Mouse (Mus musculus) monocyte, adult 5-6 weeks (primary cell): ENCODE measurements around the gene Nicn1. TPM values are rescaled to one million over a fixed set of nuclear protein-coding genes. Genes with fewer than 3 reads are reported as not detected.
"Not testable (repeated sequence)": the region's sequence is repeated elsewhere in the genome, so short reads cannot be mapped to it uniquely, and the experiment has no call there.

Experiments
- ATAC-seq: fragments of 153-309, 156-312 bp; replicated peaks from 2 replicates; pipeline ENCODE4 v1.8.0; 2017; ENCODE audit warnings: mild to moderate bottlenecking; ENCODE audit not compliant: low TSS enrichment, insufficient number of reproducible peaks, severe bottlenecking, poor library complexity, low FRiP score
- total RNA-seq: library from RNA; stranded (forward); fragments of 200-1000, 200-491, 200-594 nt; gene quantifications from 3 replicates; pipeline ENCODE4 v1.2.3, GENCODE M21; 2017

The Nicn1 gene
- total RNA-seq, 1 experiment from 2014 or later: 1.9 TPM

DNA sequence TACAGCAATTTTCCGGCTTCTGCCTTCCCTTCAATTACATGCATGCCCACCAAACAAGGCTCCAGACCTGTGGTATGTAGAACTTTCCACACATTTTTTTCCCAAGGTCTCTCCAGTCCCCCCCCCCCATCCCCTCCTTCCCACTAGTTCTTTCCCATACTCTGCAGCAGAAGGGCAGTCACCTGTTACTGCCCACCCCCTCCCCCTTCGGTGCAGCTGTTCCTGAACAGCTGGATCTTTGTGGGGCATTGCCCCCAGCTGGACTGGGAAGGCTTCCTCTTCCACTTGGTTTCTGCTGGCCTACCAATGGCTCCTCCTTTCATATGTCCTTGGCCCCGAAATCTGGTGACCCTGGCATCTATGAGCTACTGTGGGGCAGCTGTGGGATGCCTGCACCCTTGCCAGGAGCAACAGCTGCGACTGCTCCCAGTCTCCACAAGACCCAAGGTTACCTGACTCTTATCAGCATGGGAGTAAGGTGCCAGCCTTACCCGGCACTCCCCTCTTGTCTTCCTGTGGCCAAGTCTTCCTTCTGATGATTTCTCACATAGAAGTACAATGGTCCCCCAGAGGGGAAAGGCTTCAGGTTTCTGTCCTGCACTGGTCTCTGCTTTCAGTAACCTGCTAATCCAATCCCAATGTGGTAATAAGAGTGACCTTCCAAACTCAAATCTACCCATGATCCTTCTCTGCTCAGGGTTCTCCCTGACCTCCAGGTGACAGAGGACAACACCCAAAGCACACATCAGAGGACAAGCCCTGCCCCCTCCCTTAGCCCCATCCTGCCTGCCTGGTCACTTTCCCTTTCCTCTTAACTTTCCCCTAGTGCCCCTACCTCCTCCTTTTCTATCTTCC is 15.5 kb upstream of the Nicn1 start:
- no peak for ATAC-seq

DNA sequence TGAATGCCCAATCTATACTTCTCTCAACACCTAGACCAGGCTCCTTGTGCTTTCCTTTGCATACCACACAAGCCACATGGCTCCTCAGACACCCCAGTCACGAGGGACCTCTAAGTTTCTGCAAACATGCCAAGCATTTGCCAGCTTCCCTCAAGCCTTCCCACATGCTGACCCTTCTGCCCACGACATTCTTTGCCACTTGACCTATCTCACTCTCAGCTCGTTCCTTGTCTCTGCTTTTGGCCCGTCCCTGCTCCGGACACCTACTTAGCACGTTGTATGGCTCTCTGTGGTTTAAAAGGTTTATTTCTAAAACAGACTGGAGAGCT is 14.9 kb upstream of the Nicn1 start:
- no peak for ATAC-seq

DNA sequence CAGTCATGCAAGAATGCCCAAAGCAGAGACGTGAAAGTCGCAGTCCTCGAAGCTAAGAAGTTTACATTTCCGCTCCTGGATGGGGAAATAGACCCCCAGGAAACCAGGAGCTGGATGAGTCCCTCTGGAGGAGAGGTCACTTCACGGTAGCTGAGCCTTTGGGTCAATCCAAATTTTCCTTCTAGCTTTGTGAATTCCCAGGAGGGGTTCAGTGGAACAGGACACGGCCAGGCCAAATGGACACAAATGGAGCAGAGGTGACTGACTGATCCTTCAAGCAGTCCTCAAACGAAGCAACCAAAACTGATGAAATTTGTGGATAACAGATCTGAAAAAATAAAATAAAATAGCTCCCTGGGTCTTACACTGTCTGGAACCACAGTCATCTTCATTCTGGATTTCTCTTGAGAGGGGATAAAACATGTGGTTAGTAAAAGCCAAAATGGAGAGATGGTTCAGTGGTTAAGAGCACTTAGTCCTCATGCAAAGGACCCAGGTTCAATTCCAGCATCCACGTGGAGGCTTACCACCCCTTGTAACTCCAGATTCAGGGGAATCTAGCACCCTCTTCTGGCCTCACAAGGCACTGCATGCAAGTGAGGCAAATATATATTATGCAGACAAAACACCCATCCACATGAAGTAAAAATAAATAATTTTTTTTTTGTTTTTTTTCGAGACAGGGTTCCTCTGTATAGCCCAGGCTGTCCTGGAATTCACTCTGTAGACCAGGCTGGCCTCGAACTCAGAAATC is 11.4 kb upstream of the Nicn1 start:
- ATAC-seq: peak; percentile 56; the same call in 1 of the 2 replicates

DNA sequence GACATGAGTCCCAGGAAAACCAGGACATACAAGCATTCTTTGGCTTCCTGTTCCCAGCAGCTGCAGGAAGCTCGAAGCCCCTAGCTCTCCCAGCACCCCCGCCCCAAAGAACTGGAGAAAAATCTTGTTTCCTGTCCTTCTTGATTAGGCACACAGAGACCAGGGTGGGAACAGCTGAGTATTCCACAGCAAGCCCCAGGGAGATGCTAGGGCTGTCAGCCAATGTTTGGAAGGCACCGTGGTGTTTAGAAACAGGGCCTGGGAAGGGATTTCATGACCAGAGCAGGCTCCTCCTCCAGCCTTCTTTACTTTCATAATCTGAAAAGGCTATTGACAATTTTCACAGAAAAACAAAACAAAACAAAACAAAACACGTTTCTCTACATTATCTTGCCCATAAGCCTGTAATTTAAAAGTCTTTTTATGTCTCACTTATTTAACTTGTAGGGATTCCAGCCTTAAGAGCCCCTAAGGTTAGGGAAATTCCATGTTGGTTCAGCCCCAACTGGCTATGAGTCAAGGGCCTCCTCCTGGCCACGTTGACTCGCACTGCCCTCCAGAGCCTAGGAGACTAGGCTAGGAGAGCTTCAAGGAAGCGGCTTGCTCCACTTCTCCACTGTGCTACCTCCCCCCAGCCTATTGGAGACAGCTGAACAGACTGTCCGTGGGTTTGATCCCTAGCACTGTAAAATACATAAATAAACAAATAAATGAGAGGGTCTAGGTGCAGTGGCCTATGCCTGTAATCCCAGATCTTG is 10.0 kb upstream of the Nicn1 start:
- no peak for ATAC-seq

DNA sequence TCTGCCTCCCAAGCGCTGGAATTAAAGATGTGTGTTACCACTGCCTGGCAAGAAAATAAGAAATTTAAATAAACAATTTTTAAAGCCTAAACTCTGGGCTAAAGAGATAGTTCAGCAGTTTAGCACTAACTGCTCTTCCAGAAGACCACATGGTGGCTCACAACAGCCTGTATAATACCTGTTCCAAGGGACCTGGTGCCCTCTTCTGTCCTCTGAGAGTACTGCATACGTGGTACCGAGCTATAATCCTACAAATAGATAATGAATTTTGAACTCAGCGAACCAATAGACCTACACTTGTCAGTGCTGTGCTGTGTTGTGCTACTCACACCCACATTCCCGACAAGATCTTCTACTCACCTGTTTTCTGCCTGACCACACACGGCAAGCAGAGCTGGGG is 5.8 kb upstream of the Nicn1 start:
- peak; percentile 98 for ATAC-seq

DNA sequence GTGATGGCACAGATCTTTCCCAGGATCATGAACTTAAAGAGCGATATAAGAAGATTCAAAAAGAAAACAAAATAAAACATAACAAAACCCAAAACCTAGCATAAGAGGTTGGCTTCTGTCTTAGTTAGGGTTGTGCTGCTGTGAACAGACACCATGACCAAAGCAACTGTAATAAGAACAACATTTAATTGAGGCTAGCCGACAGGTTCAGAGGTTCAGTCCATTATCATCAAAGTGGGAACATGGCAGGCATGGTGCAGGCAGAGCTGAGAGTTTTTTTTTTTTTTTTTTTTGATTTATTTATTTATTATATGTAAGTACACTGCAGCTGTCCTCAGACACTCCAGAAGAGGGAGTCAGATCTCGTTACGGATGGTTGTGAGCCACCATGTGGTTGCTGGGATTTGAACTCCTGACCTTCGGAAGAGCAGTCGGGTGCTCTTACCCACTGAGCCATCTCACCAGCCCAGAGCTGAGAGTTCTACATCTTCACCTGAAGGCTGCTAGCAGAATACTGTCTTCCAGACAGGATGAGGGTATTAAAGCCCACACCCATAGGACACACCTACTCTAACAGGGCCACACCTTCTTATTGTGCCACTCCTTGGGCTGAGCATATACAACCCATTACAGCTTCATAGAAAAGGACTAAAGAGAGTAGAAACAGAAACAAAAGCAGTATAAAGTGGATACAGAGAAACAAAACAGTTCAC is 2.5 kb upstream of the Nicn1 start:
- not testable (repeated sequence) for ATAC-seq

DNA sequence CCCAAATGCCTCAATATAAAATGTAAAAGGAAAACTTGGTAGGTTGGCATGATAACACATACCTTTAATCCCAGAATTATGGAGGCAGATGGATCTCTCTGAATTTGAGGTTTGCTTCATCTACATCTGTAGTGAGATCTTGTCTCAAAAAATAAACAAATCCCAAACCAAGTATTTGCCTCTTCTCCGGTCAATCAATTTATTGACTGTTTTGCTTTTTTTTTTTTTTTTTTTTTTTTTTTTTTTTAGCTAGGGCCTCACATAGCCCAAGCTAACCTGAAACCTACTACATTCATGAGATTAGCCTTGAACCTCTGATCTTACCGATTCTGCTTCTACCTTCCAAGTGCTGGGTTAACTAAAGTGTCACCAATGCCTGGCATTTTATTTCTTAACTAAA is 882 bp upstream of the Nicn1 start:
- no peak for ATAC-seq

DNA sequence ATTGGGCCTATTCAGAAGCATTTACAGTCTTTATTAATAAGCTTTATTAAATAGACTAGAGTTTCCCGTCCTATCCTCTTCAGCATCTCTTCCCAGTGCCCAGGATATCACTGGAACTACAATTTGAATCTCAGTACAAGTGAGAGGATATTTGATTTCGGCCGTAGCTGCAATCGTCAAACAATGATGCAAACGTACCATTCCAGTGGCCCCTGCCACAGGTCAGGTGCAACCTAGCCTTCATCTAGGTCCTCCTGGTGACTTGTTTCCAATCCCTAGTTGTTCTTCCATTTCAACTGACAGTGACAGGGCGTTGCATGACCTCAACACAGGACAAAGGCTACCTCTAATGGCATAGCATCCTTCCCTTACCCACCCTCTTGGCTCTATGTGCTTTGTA is 544 bp downstream of the Nicn1 start:
- no peak for ATAC-seq

DNA sequence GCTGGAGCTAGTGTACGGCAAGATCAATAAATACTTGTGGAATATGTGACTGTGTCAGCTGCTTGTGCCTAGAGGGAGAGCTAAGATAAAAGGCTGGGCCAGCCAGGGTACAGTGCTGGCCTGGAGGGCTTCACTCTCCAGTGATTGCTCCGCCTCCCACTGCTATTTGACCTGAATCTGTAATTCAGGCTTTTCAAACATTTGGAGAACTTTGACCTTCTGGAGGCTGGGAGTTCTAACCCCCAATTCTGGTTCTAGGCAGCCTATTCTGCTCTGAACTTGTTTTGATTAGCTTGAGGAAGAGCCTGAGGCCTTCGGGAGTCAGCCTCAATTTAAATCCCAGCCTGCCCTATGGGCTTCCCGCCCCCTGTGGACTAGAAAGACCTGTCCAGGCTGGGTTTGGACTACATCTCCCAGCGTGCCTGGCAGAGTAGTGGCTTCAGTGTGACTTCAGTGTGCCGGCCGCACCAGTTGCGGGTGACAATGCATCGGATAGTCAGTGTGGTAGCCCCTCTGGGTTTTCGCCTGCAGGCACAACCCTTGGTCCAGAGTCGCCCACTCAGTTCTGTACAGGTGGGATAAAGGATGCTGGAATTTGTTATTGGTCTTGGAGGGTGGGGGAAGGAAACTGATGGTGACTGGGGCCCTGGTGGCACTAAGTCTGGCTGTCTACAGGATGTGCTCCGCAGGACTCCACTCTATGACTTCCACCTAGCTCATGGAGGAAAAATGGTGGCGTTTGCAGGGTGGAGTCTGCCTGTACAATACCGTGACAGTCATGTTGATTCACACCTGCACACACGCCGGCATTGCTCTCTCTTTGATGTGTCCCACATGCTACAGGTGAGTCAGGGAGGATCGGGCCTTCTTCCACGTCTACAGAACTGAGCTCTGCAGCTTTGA is 6.5 kb downstream of the Nicn1 start, which contains the start of gene Amt:
Gene Amt (plus strand): TSS at position 401 of the 903 bp plus-strand sequence.
- ATAC-seq: no peak

DNA sequence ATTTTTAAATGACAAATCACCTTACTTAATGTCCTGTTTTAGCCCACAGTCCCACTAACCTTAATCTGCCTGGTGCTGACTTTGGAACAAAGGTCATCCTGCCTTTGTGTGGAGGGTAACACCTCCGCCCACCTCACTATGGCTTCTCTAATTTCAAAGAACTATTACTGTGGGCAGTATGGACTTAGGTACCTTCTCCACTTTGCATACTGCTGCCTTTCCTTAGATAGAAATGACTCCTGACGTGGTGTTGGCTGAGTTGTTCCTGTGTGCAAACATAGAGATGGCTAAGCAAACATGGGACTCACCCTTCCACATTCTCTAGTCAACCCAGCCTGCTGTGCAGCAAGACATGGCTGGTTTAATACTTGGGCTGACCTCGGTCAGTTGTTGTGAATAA is 11.6 kb downstream of the Nicn1 start:
- no peak for ATAC-seq

DNA sequence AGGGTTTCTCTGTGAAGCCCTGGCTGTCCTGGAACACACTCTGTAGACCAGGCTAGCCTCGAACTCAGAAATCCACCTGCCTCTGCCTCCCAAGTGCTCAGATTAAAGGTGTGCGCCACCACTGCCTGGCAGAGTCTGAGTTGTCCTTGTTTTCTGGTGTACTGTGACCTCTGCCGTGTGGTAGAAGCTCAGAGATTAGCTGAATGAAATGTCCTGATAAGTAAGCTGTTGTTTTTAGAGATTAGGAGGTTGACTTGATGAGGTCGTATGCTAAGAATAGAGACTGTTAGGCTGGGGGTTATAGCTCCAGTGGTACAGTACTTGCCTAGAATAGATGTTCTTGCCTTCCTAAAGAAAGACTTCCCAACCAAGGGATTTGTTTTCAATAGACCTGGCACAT is 14.5 kb downstream of the Nicn1 start:
- no peak for ATAC-seq

DNA sequence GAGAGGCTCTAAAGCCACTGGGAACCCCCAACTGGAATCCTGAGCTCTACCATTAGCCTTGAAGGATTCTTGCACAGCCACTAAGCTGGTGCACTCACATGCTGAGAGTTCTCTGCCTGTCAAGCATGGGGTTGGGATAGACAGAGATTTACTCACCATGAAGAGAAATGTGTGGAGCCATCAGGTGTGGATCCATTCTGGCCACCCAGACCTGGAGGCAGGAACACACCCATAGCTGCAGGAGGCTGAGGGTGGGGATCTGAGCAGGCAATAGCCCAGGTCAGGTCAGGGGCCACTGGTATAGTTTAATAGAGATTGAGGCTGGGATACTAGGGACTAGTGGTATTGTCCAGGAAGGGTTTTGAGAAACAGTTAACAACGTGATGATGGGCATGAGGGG is 14.9 kb downstream of the Nicn1 start:
- ATAC-seq: 0 out of 2 replicates have a peak, but pooled peaks have one; percentile 1

DNA sequence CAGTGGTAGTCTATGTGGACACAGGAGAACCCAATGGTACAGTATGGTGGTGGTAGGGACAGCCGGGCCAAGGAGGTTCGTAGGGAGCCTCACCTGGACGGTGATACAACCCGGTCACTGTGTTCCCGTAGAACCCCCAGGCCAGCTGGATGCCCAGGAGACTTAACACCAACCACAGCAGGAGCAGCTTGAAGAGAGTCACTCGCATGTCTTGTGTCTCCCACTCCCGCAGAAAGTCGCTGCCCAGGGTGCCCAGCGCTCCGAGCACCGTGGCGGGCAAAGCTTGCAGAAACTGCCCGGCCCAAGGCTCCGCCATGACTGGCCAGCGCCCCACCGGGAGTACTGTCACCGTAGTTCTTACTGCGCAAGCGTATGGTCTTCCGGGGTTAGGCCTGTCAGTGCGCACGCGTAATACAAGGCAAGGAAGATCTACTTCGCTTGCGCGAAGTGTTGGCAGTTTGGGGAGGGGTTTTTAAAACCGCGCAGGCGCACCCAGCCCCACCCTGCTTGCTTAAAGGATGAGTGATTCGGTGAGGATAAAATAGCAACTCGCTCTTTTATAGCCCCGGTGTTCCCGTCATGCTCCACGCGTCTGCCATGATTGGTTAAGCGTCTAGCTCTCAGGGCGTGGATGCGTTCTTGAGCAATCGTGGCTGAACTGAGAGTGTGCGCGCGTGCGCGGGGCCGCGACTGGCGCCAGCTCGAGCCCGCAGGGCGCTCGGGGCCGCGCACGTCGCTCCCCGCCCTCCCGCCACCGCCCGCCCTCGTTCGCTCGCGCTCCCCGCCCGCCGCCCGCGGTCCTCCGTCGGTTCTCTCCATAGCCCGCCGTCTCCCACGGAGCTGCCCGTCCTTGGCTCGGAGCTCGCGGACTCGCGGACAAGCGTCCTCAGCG is 15.6 kb downstream of the Nicn1 start, which contains the start of the genes Rhoa and Tcta:
Gene Rhoa (plus strand): TSS at position 501 of the 892 bp plus-strand sequence.
Gene Tcta (minus strand): TSS at position 532 of the 892 bp plus-strand sequence.
- peak; percentile 85 for ATAC-seq

DNA sequence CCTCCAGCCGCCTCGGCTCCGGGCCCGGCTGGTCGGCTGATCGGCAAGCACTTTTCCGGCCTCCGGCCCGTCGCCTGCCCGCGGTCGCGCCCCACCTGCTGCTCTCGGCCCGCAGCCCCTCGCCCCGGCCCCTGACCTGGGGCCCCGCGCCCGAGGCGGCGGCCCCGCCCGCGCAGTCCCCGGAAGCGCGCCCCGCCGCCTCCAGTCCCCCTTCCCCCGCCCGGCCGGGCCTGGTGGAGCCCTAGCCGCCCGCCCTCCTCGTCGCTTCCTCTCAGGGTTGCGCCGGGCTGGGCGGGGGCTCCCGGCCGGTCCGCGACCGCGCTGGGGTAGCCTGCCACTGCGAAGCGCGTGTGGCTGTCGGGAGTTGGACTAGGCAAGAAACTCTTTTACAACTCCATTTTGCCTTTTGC is 16.3 kb downstream of the Nicn1 start:
- peak; percentile 38; the same call in 1 of the 2 replicates for ATAC-seq

DNA sequence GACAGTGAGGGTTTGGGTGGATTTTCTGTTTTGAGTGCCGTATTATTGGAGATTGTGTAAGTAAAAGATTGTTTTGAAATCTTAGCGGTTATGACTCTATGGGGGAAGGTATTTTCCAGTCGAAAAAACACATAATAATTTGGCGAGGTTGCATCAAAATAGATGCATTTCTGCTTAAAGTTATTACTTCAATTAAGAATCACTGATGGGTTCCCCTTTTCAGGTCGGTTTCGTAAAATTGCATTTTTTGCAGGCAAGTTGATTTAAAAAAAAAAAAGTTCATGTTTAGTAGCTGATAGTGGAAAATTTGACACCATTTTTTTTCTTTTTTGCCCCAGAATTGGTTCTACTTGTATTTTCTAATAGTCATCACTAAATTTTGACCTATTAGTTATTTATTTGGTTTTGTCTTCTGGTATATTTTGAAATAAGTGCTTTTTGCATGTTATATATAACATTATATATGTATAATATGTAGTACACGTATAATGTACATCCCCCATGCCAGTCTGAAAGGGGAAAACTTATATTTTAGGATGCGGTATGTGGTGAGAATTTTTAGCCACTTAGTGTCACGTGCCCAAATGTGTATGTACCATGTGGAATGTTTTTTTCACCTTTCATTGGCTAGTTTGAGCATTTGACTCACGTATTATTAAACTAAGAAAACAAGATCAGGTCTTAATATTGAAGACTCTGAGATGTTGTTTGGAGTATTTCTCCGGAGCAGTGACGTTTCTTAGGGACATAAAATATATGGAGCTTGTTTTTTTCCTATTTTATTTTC is 17.0 kb downstream of the Nicn1 start:
- no peak for ATAC-seq

DNA sequence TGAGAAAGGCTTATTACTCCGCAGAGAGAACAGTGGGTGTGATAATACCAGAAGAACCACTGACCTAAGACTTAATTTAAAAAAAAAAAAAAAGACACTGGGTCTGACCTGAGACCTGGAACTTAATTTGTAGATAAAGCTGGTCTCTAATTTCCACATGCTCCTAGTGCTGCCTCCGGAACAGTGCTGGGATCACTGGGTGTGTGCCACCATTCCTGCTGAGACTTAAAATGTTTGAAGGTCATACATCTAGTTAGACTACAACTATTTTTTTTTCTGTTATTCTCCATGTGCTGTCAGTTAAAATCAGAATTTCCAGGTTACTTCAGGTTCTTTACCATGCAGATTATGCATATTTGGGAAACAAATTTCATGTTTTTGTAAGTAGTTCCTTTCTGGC is 17.9 kb downstream of the Nicn1 start:
- ATAC-seq: no peak
